Mouse (Mus musculus): ENCODE measurements at regions not wholly inside any gene's neighbourhood (a gene's known extent, or its start where the extent isn't known, plus 50 kb on each side); places are given as distances from the start of the nearest gene placed in this dataset.

GRCm38 (mm10) chr12:36831307-36831997 is 276.9 kb upstream of the Meox2 start:
- Histone ChIP-seq H3K9ac (replicated peaks) (no peak overlapping the region), H3K27me3 (no peaks in the 10 kb centered on the region), H3K27ac (replicated peaks) (no peak overlapping the region), H3K36me3 (no peaks in the 10 kb centered on the region), H3K4me3 (no peak overlapping the region), H3K4me1 (no peaks in the 10 kb centered on the region), H3K9me3 (no peaks in the 10 kb centered on the region), H3K4me2 (replicated peaks) (no peak overlapping the region)
- WGBS: 71% methylated on average over 14 of the region's 14 CpGs
- 0 out of 2 replicates have a peak, but pooled peaks have one; percentile 19 for ATAC-seq (replicated peaks)

- Histone ChIP-seq H3K27me3 (no peaks in the 10 kb centered on the region), H3K4me2 (replicated peaks) (no peak overlapping the region), H3K27ac (replicated peaks) (no peak overlapping the region), H3K4me1 (no peaks in the 10 kb centered on the region), H3K9me3 (no peaks in the 10 kb centered on the region), H3K4me3 (no peak overlapping the region), H3K36me3 (no peaks in the 10 kb centered on the region), H3K9ac (replicated peaks) (no peak overlapping the region)
- ATAC-seq (replicated peaks): no peak
- 86% methylated on average over 1 of the region's 1 CpGs for WGBS
These were observed 265.4 kb upstream of the Meox2 start for GRCm38 (mm10) chr12:36842957-36843356.

- Histone ChIP-seq H3K4me3 (no peak overlapping the region), H3K4me2 (replicated peaks) (no peak overlapping the region), H3K27me3 (no peaks in the 10 kb centered on the region), H3K27ac (replicated peaks) (no peak overlapping the region), H3K9ac (replicated peaks) (no peak overlapping the region), H3K36me3 (no peaks in the 10 kb centered on the region), H3K9me3 (no peaks in the 10 kb centered on the region), H3K4me1 (no peaks in the 10 kb centered on the region)
- no peak for ATAC-seq (replicated peaks)
These were observed 263.2 kb upstream of the Meox2 start for GRCm38 (mm10) chr12:36845130-36845529.

GRCm38 (mm10) chr12:36849086-36849485 is 259.3 kb upstream of the Meox2 start:
- Histone ChIP-seq H3K4me3 (no peak overlapping the region), H3K9ac (replicated peaks) (no peak overlapping the region), H3K36me3 (no peaks in the 10 kb centered on the region), H3K9me3 (no peaks in the 10 kb centered on the region), H3K4me1 (no peaks in the 10 kb centered on the region), H3K27ac (replicated peaks) (no peak overlapping the region), H3K27me3 (no peaks in the 10 kb centered on the region), H3K4me2 (replicated peaks) (no peak overlapping the region)
- no peak for ATAC-seq (replicated peaks)
- 89% methylated on average over 2 of the region's 2 CpGs for WGBS

GRCm38 (mm10) chr12:36863113-36863512 is 245.2 kb upstream of the Meox2 start:
- H3K36me3 ChIP-seq: no peaks in the 10 kb centered on the region
- H3K4me1 ChIP-seq: no peaks in the 10 kb centered on the region
- no peak overlapping the region for H3K27ac ChIP-seq (replicated peaks)
- no peaks in the 10 kb centered on the region for H3K9me3 ChIP-seq
- WGBS: 85% methylated on average over 7 of the region's 7 CpGs
- H3K4me3 ChIP-seq: no peak overlapping the region
- H3K9ac ChIP-seq (replicated peaks): no peak overlapping the region
- no peak for ATAC-seq (replicated peaks)
- no peak overlapping the region for H3K4me2 ChIP-seq (replicated peaks)
- H3K27me3 ChIP-seq: no peaks in the 10 kb centered on the region

- Histone ChIP-seq H3K4me1 (no peaks in the 10 kb centered on the region), H3K27ac (replicated peaks) (no peak overlapping the region), H3K4me2 (replicated peaks) (no peak overlapping the region), H3K9me3 (no peaks in the 10 kb centered on the region), H3K36me3 (no peaks in the 10 kb centered on the region), H3K27me3 (no peaks in the 10 kb centered on the region), H3K4me3 (no peak overlapping the region), H3K9ac (replicated peaks) (no peak overlapping the region)
- ATAC-seq (replicated peaks): no peak
- WGBS: 90% methylated on average over 1 of the region's 1 CpGs
These were observed 227.6 kb upstream of the Meox2 start for GRCm38 (mm10) chr12:36880724-36881123.

GRCm38 (mm10) chr12:36913364-36913763 is 195.0 kb upstream of the Meox2 start:
- Histone ChIP-seq H3K4me2 (replicated peaks) (no peak overlapping the region), H3K27ac (replicated peaks) (no peak overlapping the region), H3K4me1 (peaks cover 3% of the 10 kb centered on the region; the same call in 1 of the 2 replicates), H3K4me3 (no peak overlapping the region), H3K27me3 (no peaks in the 10 kb centered on the region), H3K36me3 (no peaks in the 10 kb centered on the region), H3K9ac (replicated peaks) (no peak overlapping the region), H3K9me3 (no peaks in the 10 kb centered on the region)
- peak; percentile 82 for ATAC-seq (replicated peaks)

- H3K36me3 ChIP-seq: no peaks in the 10 kb centered on the region
- no peak overlapping the region for H3K4me3 ChIP-seq
- H3K4me2 ChIP-seq (replicated peaks): no peak overlapping the region
- no peaks in the 10 kb centered on the region for H3K9me3 ChIP-seq
- 44% methylated on average over 1 of the region's 1 CpGs for WGBS
- no peak overlapping the region for H3K27ac ChIP-seq (replicated peaks)
- no peak overlapping the region for H3K9ac ChIP-seq (replicated peaks)
- peaks cover 3% of the 10 kb centered on the region; the same call in 1 of the 2 replicates for H3K4me1 ChIP-seq
- no peaks in the 10 kb centered on the region for H3K27me3 ChIP-seq
- no peak for ATAC-seq (replicated peaks)
These were observed 190.7 kb upstream of the Meox2 start for GRCm38 (mm10) chr12:36917576-36918106.

- Histone ChIP-seq H3K27me3 (no peaks in the 10 kb centered on the region), H3K4me3 (no peak overlapping the region), H3K9me3 (no peaks in the 10 kb centered on the region), H3K4me1 (0 out of 2 replicates have a peak, but pooled peaks cover under 1% of the 10 kb centered on the region), H3K4me2 (replicated peaks) (no peak overlapping the region), H3K27ac (replicated peaks) (no peak overlapping the region), H3K9ac (replicated peaks) (no peak overlapping the region), H3K36me3 (no peaks in the 10 kb centered on the region)
- 19% methylated on average over 5 of the region's 5 CpGs for WGBS
- peak; percentile 78 for ATAC-seq (replicated peaks)
These were observed 190.0 kb upstream of the Meox2 start for GRCm38 (mm10) chr12:36918294-36918876.

GRCm38 (mm10) chr12:36923558-36923957 is 184.8 kb upstream of the Meox2 start:
- Histone ChIP-seq H3K4me1 (no peaks in the 10 kb centered on the region), H3K9ac (replicated peaks) (no peak overlapping the region), H3K36me3 (no peaks in the 10 kb centered on the region), H3K4me3 (no peak overlapping the region), H3K9me3 (no peaks in the 10 kb centered on the region), H3K27ac (replicated peaks) (no peak overlapping the region), H3K27me3 (no peaks in the 10 kb centered on the region), H3K4me2 (replicated peaks) (no peak overlapping the region)
- ATAC-seq (replicated peaks): no peak
- 79% methylated on average over 2 of the region's 2 CpGs for WGBS

GRCm38 (mm10) chr12:36926225-36926624 is 182.1 kb upstream of the Meox2 start:
- no peak for ATAC-seq (replicated peaks)
- H3K9ac ChIP-seq (replicated peaks): no peak overlapping the region

GRCm38 (mm10) chr12:36933118-36933610 is 175.2 kb upstream of the Meox2 start:
- Histone ChIP-seq H3K4me1 (peaks cover 4% of the 10 kb centered on the region; the same call in 1 of the 2 replicates), H3K4me2 (replicated peaks) (no peak overlapping the region), H3K27me3 (no peaks in the 10 kb centered on the region), H3K4me3 (no peak overlapping the region), H3K9ac (replicated peaks) (no peak overlapping the region), H3K27ac (replicated peaks) (no peak overlapping the region), H3K36me3 (no peaks in the 10 kb centered on the region), H3K9me3 (no peaks in the 10 kb centered on the region)
- peak; percentile 58; the same call in 1 of the 2 replicates for ATAC-seq (replicated peaks)
- 12% methylated on average over 6 of the region's 6 CpGs for WGBS

More at GRCm38 (mm10) chr12:36926225-36926624, 182.1 kb upstream of the Meox2 start:
- no peak overlapping the region for H3K4me2 ChIP-seq (replicated peaks)
- H3K27me3 ChIP-seq: no peaks in the 10 kb centered on the region
- H3K9me3 ChIP-seq: no peaks in the 10 kb centered on the region
- H3K36me3 ChIP-seq: no peaks in the 10 kb centered on the region
- no peak overlapping the region for H3K4me3 ChIP-seq
- WGBS: 77% methylated on average over 4 of the region's 4 CpGs
- H3K4me1 ChIP-seq: no peaks in the 10 kb centered on the region
- H3K27ac ChIP-seq (replicated peaks): no peak overlapping the region
